Mouse (Mus musculus) gastrocnemius, adult 2 months (tissue): Measurements from ENCODE around the gene B230118H07Rik. TPM values are rescaled to one million over a fixed set of nuclear protein-coding genes. Genes with fewer than 3 reads are reported as not detected.

Experiments
- DNase-seq: peaks from one replicate; pipeline ENCODE4 v3.0.0; 2022
- H3K27ac ChIP-seq: fragments of 200-600 bp; 2 replicates; pipeline ENCODE4 v1.8.1; 2022; ENCODE audit warnings: mild to moderate bottlenecking
- H3K4me3 ChIP-seq: fragments of 200-600 bp; 2 replicates; pipeline ENCODE4 v1.8.1; 2022; ENCODE audit warnings: mild to moderate bottlenecking, moderate library complexity
- CTCF ChIP-seq: fragments of 200-600 bp; IDR thresholded peaks from 2 replicates; pipeline ENCODE4 v1.8.1; 2022; ENCODE audit warnings: antibody characterized with exemption, mild to moderate bottlenecking, moderate library complexity
- intact Hi-C: fragments of 180-260 bp; cut with DNase I; formaldehyde crosslinking; loops from one replicate; pipeline ENCODE4 v1.15.1; 2025
- total RNA-seq, 2 experiments: library from RNA; stranded (reverse); gene quantifications; 2 replicates each; pipeline ENCODE4 v1.2.3; 2021

The B230118H07Rik gene
- total RNA-seq, 2 experiments from 2014 or later: 79.3 to 89.4 TPM

DNA sequence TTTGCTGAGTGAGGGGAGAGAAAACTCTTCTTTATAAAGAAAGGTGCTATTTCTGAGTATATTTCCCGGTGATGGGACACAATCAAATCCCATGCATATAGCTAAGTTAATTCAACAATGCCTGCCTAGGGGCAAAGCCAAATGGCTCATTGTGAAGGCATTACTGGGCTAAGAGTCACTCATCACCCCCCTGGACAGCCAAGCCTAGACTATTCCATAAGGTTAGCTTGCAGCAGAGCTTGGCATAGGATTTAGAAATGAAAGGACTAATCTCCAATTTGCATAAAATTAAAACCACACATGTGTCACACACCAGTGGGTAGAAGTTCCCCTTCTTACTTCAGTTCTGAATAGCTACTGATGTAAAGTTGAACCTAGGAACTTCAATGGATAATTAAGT lies 128.8 kb downstream of the B230118H07Rik start:
- no peak overlapping the region for H3K4me3 ChIP-seq
- DNase-seq: no peak
- no peak for TF ChIP-seq CTCF
- intact Hi-C loops: no loop called here
- no peak overlapping the region for H3K27ac ChIP-seq

GRCm38 (mm10) chr2:101519928-101520327 lies 129.4 kb downstream of the B230118H07Rik start:
- Histone ChIP-seq H3K4me3 (no peak overlapping the region), H3K27ac (no peak overlapping the region)
- TF ChIP-seq CTCF: no peak
- intact Hi-C loops: no loop called here
- no peak for DNase-seq

Other genes with a start within 250 kb of the B230118H07Rik start
- not detected for gene Rag2, start 24.8 kb downstream of the B230118H07Rik start, total RNA-seq
- not detected for gene Rag1, start within 50 bp of the B230118H07Rik start, total RNA-seq
- gene Traf6, start 28.9 kb upstream of the B230118H07Rik start, total RNA-seq: 10 to 100 TPM in 1 of 2 experiments, 1 to 10 TPM in 1; 9.1 to 11.0 TPM
- gene Prr5l, start 233.5 kb upstream of the B230118H07Rik start, total RNA-seq: under 1 TPM in 1 of 2 experiments, not detected in 1; 0.53 TPM
- 10 to 100 TPM; 31.7 to 37.6 TPM for gene Commd9, start 236.7 kb upstream of the B230118H07Rik start, total RNA-seq